Mouse (Mus musculus): Measurements from ENCODE around the gene Zfp429.
"Not testable (repeated sequence)": the region's sequence is repeated elsewhere in the genome, so short reads cannot be mapped to it uniquely, and the experiment has no call there.

Gene Zfp429

GRCm38 (mm10) chr13:67399183-67399903 lies at the start of gene Zfp429:
Gene Zfp429 (minus strand): TSS chr13:67399819.
- peak; percentile 49 for DNase-seq

GRCm38 (mm10) chr13:67437095-67437494 lies 37.5 kb upstream of the Zfp429 start:
- DNase-seq, result not testable (repeated sequence)

- DNase-seq, result no peak
Observed at GRCm38 (mm10) chr13:67428116-67428515, 28.5 kb upstream of the Zfp429 start.

GRCm38 (mm10) chr13:67425699-67426098 lies 26.1 kb upstream of the Zfp429 start:
- not testable (repeated sequence) for DNase-seq

- DNase-seq, result not testable (repeated sequence)
Observed at GRCm38 (mm10) chr13:67422532-67422931, 22.9 kb upstream of the Zfp429 start.

GRCm38 (mm10) chr13:67421207-67421857 lies 21.7 kb upstream of the Zfp429 start, which contains the start of gene Zfp459:
Gene Zfp459 (minus strand): TSS chr13:67421418.
- peak; percentile 21 for DNase-seq

GRCm38 (mm10) chr13:67420558-67421206 lies 21.1 kb upstream of the Zfp429 start:
- no peak for DNase-seq

GRCm38 (mm10) chr13:67416811-67417210 lies 17.2 kb upstream of the Zfp429 start:
- DNase-seq, result no peak

GRCm38 (mm10) chr13:67415759-67416158 lies 16.1 kb upstream of the Zfp429 start:
- no peak for DNase-seq

GRCm38 (mm10) chr13:67413634-67414033 lies 14.0 kb upstream of the Zfp429 start:
- DNase-seq, result not testable (repeated sequence)

- not testable (repeated sequence) for DNase-seq
Observed at GRCm38 (mm10) chr13:67376255-67376654, 23.4 kb downstream of the Zfp429 start.

- peak; percentile 17 for DNase-seq
Observed at GRCm38 (mm10) chr13:67375050-67375911, 24.3 kb downstream of the Zfp429 start, which contains the start of the genes Gm28041 and Zfp456. Gene Gm28041 (minus strand): TSS chr13:67375733. Gene Zfp456 (minus strand): TSS chr13:67375810.

- peak; percentile 75 for DNase-seq
Observed at GRCm38 (mm10) chr13:67360131-67360744, 39.4 kb downstream of the Zfp429 start, which contains the start of the genes Gm28044 and Zfp953. Gene Gm28044 (minus strand): TSS chr13:67360536. Gene Zfp953 (minus strand): TSS chr13:67360605.

- no peak for DNase-seq
Observed at GRCm38 (mm10) chr13:67351854-67352253, 47.8 kb downstream of the Zfp429 start.

- DNase-seq, result no peak
Observed at GRCm38 (mm10) chr13:67343422-67343821, 56.2 kb downstream of the Zfp429 start.

Measured in right cerebral cortex, postnatal 14 days (tissue).